In the genomic region with DNA sequence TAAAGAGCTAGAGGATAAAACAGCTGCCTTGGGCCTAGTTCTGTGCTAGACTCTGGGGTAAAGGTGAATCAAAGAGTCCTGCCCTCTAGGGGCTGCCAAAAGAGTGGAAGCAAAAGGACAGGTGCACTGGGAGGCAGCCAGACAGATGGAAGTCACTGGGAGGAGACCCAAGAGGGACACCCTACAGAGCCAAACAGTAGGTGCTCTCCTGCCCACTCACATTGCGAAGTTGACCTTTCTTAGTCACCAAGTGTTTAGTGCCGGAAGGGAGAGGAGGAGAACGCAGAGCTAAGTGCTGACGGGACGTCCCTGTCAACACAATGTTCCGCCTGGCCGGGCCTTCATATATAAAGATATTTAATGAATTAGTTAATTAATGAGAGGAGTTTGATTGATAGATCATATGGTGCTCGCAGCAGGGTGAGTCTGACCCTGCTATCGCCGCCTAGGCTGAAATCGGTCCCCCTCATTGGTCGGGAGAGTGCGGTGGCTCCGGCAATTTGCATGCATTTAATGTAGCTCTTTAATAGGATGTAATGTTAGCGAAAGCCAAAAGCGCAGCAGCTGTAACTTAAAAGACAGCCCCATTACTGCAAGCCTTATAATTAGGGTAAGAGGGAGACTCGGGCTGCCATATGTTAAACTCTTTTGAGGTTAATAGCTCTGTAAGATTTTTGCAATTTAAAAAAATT, we compare ENCODE assay signal across 8 mouse cellular contexts.
DNase-seq lines count a peak whose midpoint lies in the region; ATAC-seq and TF ChIP-seq lines count a peak whose summit lies in the region.

No protein-coding gene starts in this region.

- 32% methylated on average over 17 of the region's 17 CpGs for WGBS in kidney, adult 2 months
- 16% methylated on average over 17 of the region's 17 CpGs for WGBS in embryonic facial prominence, embryonic 13.5 days
- 14% methylated on average over 17 of the region's 17 CpGs for WGBS in hindbrain, postnatal 0 days
- WGBS in midbrain, postnatal 0 days, result 13% methylated on average over 17 of the region's 17 CpGs

- no peak for ATAC-seq in embryonic facial prominence, embryonic 13.5 days (ENCODE audit: insufficient number of reproducible peaks, insufficient read depth, low FRiP score, low TSS enrichment, low read depth)
- no peak for ATAC-seq in hindbrain, postnatal 0 days
- ATAC-seq in midbrain, postnatal 0 days (ENCODE audit: low FRiP score), result no peak; the same call in 1 of the 2 replicates

- no peaks in the 10 kb centered on the region for H3K9me3 ChIP-seq in embryonic facial prominence, embryonic 13.5 days
- no peaks in the 10 kb centered on the region for H3K9me3 ChIP-seq in hindbrain, postnatal 0 days (ENCODE audit: low read length)
- no peaks in the 10 kb centered on the region for H3K9me3 ChIP-seq in midbrain, postnatal 0 days (ENCODE audit: low read length)

- no peak overlapping the region for H3K4me3 ChIP-seq in kidney, adult 2 months (ENCODE audit: insufficient read depth, low read depth, low read length)
- H3K4me3 ChIP-seq in embryonic facial prominence, embryonic 13.5 days, result peak overlapping the region; percentile 35
- peak overlapping the region; percentile 26 for H3K4me3 ChIP-seq in hindbrain, postnatal 0 days (ENCODE audit: low read length)
- H3K4me3 ChIP-seq in midbrain, postnatal 0 days (ENCODE audit: low read depth, low read length), result peak overlapping the region; percentile 33

- H3K4me2 ChIP-seq in embryonic facial prominence, embryonic 13.5 days, result peak overlapping the region; percentile 66
- peak overlapping the region; percentile 61 for H3K4me2 ChIP-seq in hindbrain, postnatal 0 days (ENCODE audit: low read depth, low read length)
- peak overlapping the region; percentile 63 for H3K4me2 ChIP-seq in midbrain, postnatal 0 days (ENCODE audit: low read depth, low read length, poor library complexity, severe bottlenecking)

- peaks cover 3% of the 10 kb centered on the region for H3K27me3 ChIP-seq in kidney, adult 2 months (replicated peaks; ENCODE audit: control insufficient read depth, insufficient read depth, low read length)
- H3K27me3 ChIP-seq in embryonic facial prominence, embryonic 13.5 days, result peaks cover 34% of the 10 kb centered on the region
- H3K27me3 ChIP-seq in hindbrain, postnatal 0 days (ENCODE audit: insufficient read depth, low read length), result peaks cover 12% of the 10 kb centered on the region; the same call in 1 of the 2 replicates
- H3K27me3 ChIP-seq in midbrain, postnatal 0 days (ENCODE audit: insufficient read depth, low read length), result peaks cover 3% of the 10 kb centered on the region; the same call in 1 of the 2 replicates

- no peaks in the 10 kb centered on the region for H3K36me3 ChIP-seq in kidney, adult 2 months (ENCODE audit: control insufficient read depth, insufficient read depth, low read length)
- no peaks in the 10 kb centered on the region for H3K36me3 ChIP-seq in embryonic facial prominence, embryonic 13.5 days
- no peaks in the 10 kb centered on the region for H3K36me3 ChIP-seq in hindbrain, postnatal 0 days (ENCODE audit: insufficient read depth, low read length)
- no peaks in the 10 kb centered on the region for H3K36me3 ChIP-seq in midbrain, postnatal 0 days (ENCODE audit: insufficient read depth, low read length)

- H3K9ac ChIP-seq in embryonic facial prominence, embryonic 13.5 days, result no peak overlapping the region
- no peak overlapping the region for H3K9ac ChIP-seq in hindbrain, postnatal 0 days (replicated peaks; ENCODE audit: low read length)
- no peak overlapping the region for H3K9ac ChIP-seq in midbrain, postnatal 0 days (replicated peaks; ENCODE audit: low read length, poor library complexity, severe bottlenecking)

- H3K4me1 ChIP-seq in kidney, adult 2 months (ENCODE audit: control insufficient read depth, insufficient read depth, low read length), result no peaks in the 10 kb centered on the region
- peaks cover 46% of the 10 kb centered on the region for H3K4me1 ChIP-seq in embryonic facial prominence, embryonic 13.5 days
- H3K4me1 ChIP-seq in hindbrain, postnatal 0 days (ENCODE audit: insufficient read depth, low read length), result peaks cover 12% of the 10 kb centered on the region
- peaks cover 12% of the 10 kb centered on the region for H3K4me1 ChIP-seq in midbrain, postnatal 0 days (ENCODE audit: insufficient read depth, low read length)

- DNase-seq in kidney, adult 2 months, result no peak
- no peak for DNase-seq in kidney, postnatal 25 days
- peak; percentile 52 for DNase-seq in hindbrain, postnatal 0 days (ENCODE audit: low spot score)
- DNase-seq in midbrain, postnatal 0 days (ENCODE audit: low spot score), result peak; percentile 53
- DNase-seq in adrenal gland, postnatal 36 days, result no peak
- no peak for DNase-seq in natural killer cell, adult 2 months (ENCODE audit: low spot score in 2 of 2)
- no peak for DNase-seq in right cerebral cortex, postnatal 4 days

- TF ChIP-seq POLR2A in kidney, adult 2 months (IDR thresholded peaks at IDR 0.05; ENCODE audit: low read depth, low read length), result no peak

- 0 out of 2 replicates have a peak, but pooled peaks have one; percentile 11 for TF ChIP-seq CTCF in kidney, adult 2 months (conservative IDR thresholded peaks at IDR 0.05; ENCODE audit: insufficient read depth, insufficient read length, low read depth, low read length)
- no peak for TF ChIP-seq CTCF in hindbrain, postnatal 0 days (IDR thresholded peaks at IDR 0.05; ENCODE audit: low read depth)
- peak; percentile 14; the same call in 1 of the 2 replicates for TF ChIP-seq CTCF in midbrain, postnatal 0 days (IDR thresholded peaks at IDR 0.05)

- H3K27ac ChIP-seq in kidney, adult 2 months (ENCODE audit: insufficient read depth, low read depth, low read length), result no peak overlapping the region
- no peak overlapping the region for H3K27ac ChIP-seq in embryonic facial prominence, embryonic 13.5 days
- no peak overlapping the region for H3K27ac ChIP-seq in hindbrain, postnatal 0 days
- no peak overlapping the region for H3K27ac ChIP-seq in midbrain, postnatal 0 days (ENCODE audit: low read depth, low read length)

Comparison
In these comparisons a context has a peak if more than half of its experiments do, and no peak if none do; other contexts are left out.
1. DNase-seq: peak in hindbrain, postnatal 0 days (single experiment) and midbrain, postnatal 0 days (single experiment); none in kidney, adult 2 months (single experiment), kidney, postnatal 25 days (0 of 2), adrenal gland, postnatal 36 days (0 of 2), natural killer cell, adult 2 months (0 of 2) and right cerebral cortex, postnatal 4 days (single experiment).
2. Peak in every context shown above with its lines, with median percentiles within 50 percentile points of each other: H3K4me2 ChIP-seq.